Mouse (Mus musculus) ES-Bruce4 (cell line): ENCODE measurements around the gene Clcn1. TPM values are rescaled to one million over a fixed set of nuclear protein-coding genes. Genes with fewer than 3 reads are reported as not detected.

Source experiments
- H3K27ac ChIP-seq: 2 replicates; pipeline ENCODE4 v1.5.1; 2012; ENCODE audit warnings: low read length, inconsistent platforms; ENCODE audit not compliant: insufficient read depth
- H3K27me3 ChIP-seq: 2 replicates; pipeline ENCODE4 v1.6.1; 2012; ENCODE audit warnings: mild to moderate bottlenecking, low read length, inconsistent platforms; ENCODE audit not compliant: control insufficient read depth, poor library complexity, insufficient read depth, severe bottlenecking
- H3K36me3 ChIP-seq: 2 replicates; pipeline ENCODE4 v1.6.1; 2012; ENCODE audit warnings: inconsistent platforms, mild to moderate bottlenecking, low read length, moderate library complexity; ENCODE audit not compliant: control insufficient read depth, poor library complexity, insufficient read depth, severe bottlenecking
- H3K4me1 ChIP-seq: one replicate; pipeline ENCODE4 v1.8.1; 2011; ENCODE audit warnings: low read length; ENCODE audit not compliant: control insufficient read depth, insufficient read depth
- H3K4me3 ChIP-seq: 2 replicates; pipeline ENCODE4 v1.5.1; 2011; ENCODE audit warnings: low read depth, mild to moderate bottlenecking, low read length
- H3K9ac ChIP-seq: 2 replicates; pipeline ENCODE4 v1.6.1; 2012; ENCODE audit warnings: low read depth, mild to moderate bottlenecking, inconsistent platforms; ENCODE audit not compliant: poor library complexity, severe bottlenecking
- H3K9me3 ChIP-seq: replicated peaks from 2 replicates; pipeline ENCODE4 v1.6.1; 2012; ENCODE audit warnings: mild to moderate bottlenecking, low read length, inconsistent platforms; ENCODE audit not compliant: control insufficient read depth, poor library complexity, insufficient read depth, severe bottlenecking
- CTCF ChIP-seq: IDR thresholded peaks from one replicate; pipeline ENCODE4 v1.8.1; 2011; ENCODE audit warnings: low read depth, low read length
- EP300 ChIP-seq: IDR thresholded peaks from 2 replicates; pipeline ENCODE4 v1.6.1; 2011; ENCODE audit warnings: low read depth, low read length; ENCODE audit not compliant: insufficient read depth
- POLR2A ChIP-seq: IDR thresholded peaks from one replicate; pipeline ENCODE4 v1.8.1; 2011; ENCODE audit warnings: low read length; ENCODE audit not compliant: insufficient read depth
- polyA plus RNA-seq: library from polyadenylated mRNA; stranded (reverse); fragments of >200 nt; gene quantifications from 2 replicates; pipeline ENCODE4 v1.2.4, GENCODE M21; 2011; ENCODE audit warnings: low read depth; ENCODE audit not compliant: missing spikeins, insufficient read depth, insufficient read length

Clcn1 gene
- polyA plus RNA-seq, 1 experiment = 7.0 TPM

- H3K36me3 ChIP-seq = no peaks in the 10 kb centered on the region
- H3K27me3 ChIP-seq = no peaks in the 10 kb centered on the region
- peaks cover 5% of the 10 kb centered on the region for H3K4me1 ChIP-seq
- H3K9ac ChIP-seq = no peak overlapping the region
- no peaks in the 10 kb centered on the region for H3K9me3 ChIP-seq
- no peak overlapping the region for H3K4me3 ChIP-seq
- TF ChIP-seq POLR2A = no peak
- no peak for TF ChIP-seq EP300
- TF ChIP-seq CTCF = no peak
- no peak overlapping the region for H3K27ac ChIP-seq
These were observed 69.5 kb downstream of the Clcn1 start for GRCm38 (mm10) chr6:42355794-42356600.

- no peak for TF ChIP-seq EP300
- no peak for TF ChIP-seq POLR2A
- H3K36me3 ChIP-seq = no peaks in the 10 kb centered on the region
- H3K27me3 ChIP-seq = no peaks in the 10 kb centered on the region
- H3K9ac ChIP-seq = no peak overlapping the region
- H3K4me1 ChIP-seq = peaks cover 1% of the 10 kb centered on the region
- no peak overlapping the region for H3K4me3 ChIP-seq
- no peak overlapping the region for H3K27ac ChIP-seq
- H3K9me3 ChIP-seq = no peaks in the 10 kb centered on the region
These were observed 70.4 kb downstream of the Clcn1 start for GRCm38 (mm10) chr6:42356913-42357312.

GRCm38 (mm10) chr6:42357901-42358300 lies 71.4 kb downstream of the Clcn1 start:
- H3K36me3 ChIP-seq = no peaks in the 10 kb centered on the region

GRCm38 (mm10) chr6:42358901-42359300 lies 72.4 kb downstream of the Clcn1 start:
- Histone ChIP-seq H3K9ac (no peak overlapping the region), H3K4me1 (no peaks in the 10 kb centered on the region), H3K9me3 (no peaks in the 10 kb centered on the region), H3K27me3 (no peaks in the 10 kb centered on the region), H3K27ac (no peak overlapping the region), H3K4me3 (no peak overlapping the region), H3K36me3 (no peaks in the 10 kb centered on the region)
- TF ChIP-seq POLR2A (no peak), EP300 (no peak), CTCF (no peak)

More at GRCm38 (mm10) chr6:42357901-42358300, 71.4 kb downstream of the Clcn1 start:
- no peaks in the 10 kb centered on the region for H3K4me1 ChIP-seq
- H3K9me3 ChIP-seq = no peaks in the 10 kb centered on the region
- TF ChIP-seq CTCF (no peak), EP300 (no peak), POLR2A (no peak)
- H3K9ac ChIP-seq = no peak overlapping the region
- H3K4me3 ChIP-seq = no peak overlapping the region
- no peaks in the 10 kb centered on the region for H3K27me3 ChIP-seq
- no peak overlapping the region for H3K27ac ChIP-seq

- Histone ChIP-seq H3K9me3 (no peaks in the 10 kb centered on the region), H3K4me1 (no peaks in the 10 kb centered on the region), H3K27ac (no peak overlapping the region), H3K4me3 (no peak overlapping the region), H3K9ac (no peak overlapping the region), H3K27me3 (no peaks in the 10 kb centered on the region), H3K36me3 (no peaks in the 10 kb centered on the region)
- TF ChIP-seq CTCF = no peak
- TF ChIP-seq EP300 = no peak
- no peak for TF ChIP-seq POLR2A
These were observed 73.1 kb downstream of the Clcn1 start for GRCm38 (mm10) chr6:42359364-42360147.

- no peak for TF ChIP-seq EP300
- TF ChIP-seq CTCF = no peak
- no peak for TF ChIP-seq POLR2A
- H3K9me3 ChIP-seq = no peaks in the 10 kb centered on the region
- no peaks in the 10 kb centered on the region for H3K36me3 ChIP-seq
- no peaks in the 10 kb centered on the region for H3K27me3 ChIP-seq
- H3K27ac ChIP-seq = no peak overlapping the region
- H3K4me3 ChIP-seq = no peak overlapping the region
- no peak overlapping the region for H3K9ac ChIP-seq
- H3K4me1 ChIP-seq = no peaks in the 10 kb centered on the region
These were observed 73.9 kb downstream of the Clcn1 start for GRCm38 (mm10) chr6:42360231-42360840.
